Mouse (Mus musculus): ENCODE measurements around the gene Gprin2.

The Gprin2 gene

GRCm38 (mm10) chr14:34207996-34208395 lies 6.5 kb upstream of the Gprin2 start:
- DNase-seq (ENCODE audit: low spot score): no peak

- DNase-seq (ENCODE audit: low spot score): peak; percentile 31
These were observed 669 bp downstream of the Gprin2 start for GRCm38 (mm10) chr14:34200738-34201230.

GRCm38 (mm10) chr14:34196706-34197105 lies 4.7 kb downstream of the Gprin2 start:
- no peak for DNase-seq (ENCODE audit: low spot score)

GRCm38 (mm10) chr14:34195466-34195865 lies 6.0 kb downstream of the Gprin2 start:
- no peak for DNase-seq (ENCODE audit: low spot score)

GRCm38 (mm10) chr14:34193879-34194278 lies 7.6 kb downstream of the Gprin2 start:
- DNase-seq (ENCODE audit: low spot score): no peak

GRCm38 (mm10) chr14:34190361-34190760 lies 11.1 kb downstream of the Gprin2 start:
- DNase-seq (ENCODE audit: low spot score): no peak

- peak; percentile 27 for DNase-seq (ENCODE audit: low spot score)
These were observed 12.8 kb downstream of the Gprin2 start for GRCm38 (mm10) chr14:34188629-34189028.

- no peak for DNase-seq (ENCODE audit: low spot score)
These were observed 18.4 kb downstream of the Gprin2 start for GRCm38 (mm10) chr14:34183101-34183500.

- no peak for DNase-seq (ENCODE audit: low spot score)
These were observed 22.1 kb downstream of the Gprin2 start for GRCm38 (mm10) chr14:34179351-34179750.

GRCm38 (mm10) chr14:34171107-34171506 lies 30.3 kb downstream of the Gprin2 start:
- DNase-seq (ENCODE audit: low spot score): no peak

GRCm38 (mm10) chr14:34155752-34156151 lies 45.7 kb downstream of the Gprin2 start:
- no peak for DNase-seq (ENCODE audit: low spot score)

- DNase-seq (ENCODE audit: low spot score): peak; percentile 41
These were observed 46.7 kb downstream of the Gprin2 start for GRCm38 (mm10) chr14:34154601-34155337.

GRCm38 (mm10) chr14:34152342-34152741 lies 49.1 kb downstream of the Gprin2 start, which contains the start of gene Npy4r:
Npy4r (minus strand) TSS chr14:34152489.
- DNase-seq (ENCODE audit: low spot score): peak; percentile 46

- no peak for DNase-seq (ENCODE audit: low spot score)
These were observed 58.5 kb downstream of the Gprin2 start for GRCm38 (mm10) chr14:34142915-34143314.

- DNase-seq (ENCODE audit: low spot score): no peak
These were observed 59.1 kb downstream of the Gprin2 start for GRCm38 (mm10) chr14:34142316-34142715.

GRCm38 (mm10) chr14:34139671-34140664 lies 61.5 kb downstream of the Gprin2 start:
- DNase-seq (ENCODE audit: low spot score): no peak

Measured in ovary, postnatal 14 days (tissue).